Mouse (Mus musculus) midbrain, embryonic 11.5 days (tissue): ENCODE data around the gene Serinc3. TPM values are rescaled to one million over a fixed set of nuclear protein-coding genes. Genes with fewer than 3 reads are reported as not detected.
A peak's percentile ranks its signal among the peaks of the same experiment; 100 is the strongest.

Experiments
- ATAC-seq: fragments of 200-750 bp; cut with Nextera tagmentation; 2 replicates; pipeline ENCODE4 v1.8.0; 2017; ENCODE audit warnings: moderate TSS enrichment, moderate library complexity; ENCODE audit not compliant: low FRiP score
- DNase-seq: peaks from one replicate; pipeline ENCODE4 v3.0.0; 2015; ENCODE audit warnings: low spot score; ENCODE audit errors: missing footprints
- H3K27ac ChIP-seq: fragments of 300-500 bp; sonication (generic); 2 replicates; pipeline ENCODE4 v1.5.1; 2014; ENCODE audit warnings: low read depth, low read length
- H3K27me3 ChIP-seq: fragments of 300-500 bp; sonication (generic); 2 replicates; pipeline ENCODE4 v1.6.1; 2014; ENCODE audit warnings: mild to moderate bottlenecking, low read length, moderate library complexity, mixed read lengths; ENCODE audit not compliant: control insufficient read depth, insufficient read depth
- H3K36me3 ChIP-seq: fragments of 300-500 bp; sonication (generic); 2 replicates; pipeline ENCODE4 v1.6.1; 2014; ENCODE audit warnings: mild to moderate bottlenecking, low read length, moderate library complexity, mixed read lengths; ENCODE audit not compliant: control insufficient read depth, insufficient read depth
- H3K4me1 ChIP-seq: fragments of 300-500 bp; sonication (generic); 2 replicates; pipeline ENCODE4 v1.6.1; 2014; ENCODE audit warnings: low read length; ENCODE audit not compliant: control insufficient read depth, insufficient read depth
- H3K4me2 ChIP-seq: fragments of 300-500 bp; sonication (generic); 2 replicates; pipeline ENCODE4 v1.6.1; 2014; ENCODE audit warnings: mild to moderate bottlenecking, moderate library complexity
- H3K4me3 ChIP-seq: fragments of 300-500 bp; sonication (generic); 2 replicates; pipeline ENCODE4 v1.5.1; 2014; ENCODE audit warnings: low read depth, low read length
- H3K9ac ChIP-seq: fragments of 300-500 bp; sonication (generic); 2 replicates; pipeline ENCODE4 v1.6.1; 2014; ENCODE audit warnings: low read length
- H3K9me3 ChIP-seq: fragments of 300-500 bp; sonication (generic); 2 replicates; pipeline ENCODE4 v1.6.1; 2016; ENCODE audit warnings: low read length; ENCODE audit not compliant: control insufficient read depth
- WGBS: fragments of 180-500 bp; shearing (Covaris S2); extraction: QIAGEN DNeasy Blood & Tissue Kit; methylation state at CpG from one replicate; pipeline ENCODE4 v1.1.7; 2014; 5-methylcytosine and 5-hydroxymethylcytosine counted together
- polyA plus RNA-seq: library from polyadenylated mRNA; unstranded; fragments of >200 nt; fragmentation: Nextera tagmentation; extraction: Ambion mirVana; gene quantifications from 2 replicates; pipeline ENCODE4 v1.2.1, GENCODE M21; 2014

The Serinc3 gene
- polyA plus RNA-seq, 1 experiment from 2014 or later, result 35.0 TPM

DNA sequence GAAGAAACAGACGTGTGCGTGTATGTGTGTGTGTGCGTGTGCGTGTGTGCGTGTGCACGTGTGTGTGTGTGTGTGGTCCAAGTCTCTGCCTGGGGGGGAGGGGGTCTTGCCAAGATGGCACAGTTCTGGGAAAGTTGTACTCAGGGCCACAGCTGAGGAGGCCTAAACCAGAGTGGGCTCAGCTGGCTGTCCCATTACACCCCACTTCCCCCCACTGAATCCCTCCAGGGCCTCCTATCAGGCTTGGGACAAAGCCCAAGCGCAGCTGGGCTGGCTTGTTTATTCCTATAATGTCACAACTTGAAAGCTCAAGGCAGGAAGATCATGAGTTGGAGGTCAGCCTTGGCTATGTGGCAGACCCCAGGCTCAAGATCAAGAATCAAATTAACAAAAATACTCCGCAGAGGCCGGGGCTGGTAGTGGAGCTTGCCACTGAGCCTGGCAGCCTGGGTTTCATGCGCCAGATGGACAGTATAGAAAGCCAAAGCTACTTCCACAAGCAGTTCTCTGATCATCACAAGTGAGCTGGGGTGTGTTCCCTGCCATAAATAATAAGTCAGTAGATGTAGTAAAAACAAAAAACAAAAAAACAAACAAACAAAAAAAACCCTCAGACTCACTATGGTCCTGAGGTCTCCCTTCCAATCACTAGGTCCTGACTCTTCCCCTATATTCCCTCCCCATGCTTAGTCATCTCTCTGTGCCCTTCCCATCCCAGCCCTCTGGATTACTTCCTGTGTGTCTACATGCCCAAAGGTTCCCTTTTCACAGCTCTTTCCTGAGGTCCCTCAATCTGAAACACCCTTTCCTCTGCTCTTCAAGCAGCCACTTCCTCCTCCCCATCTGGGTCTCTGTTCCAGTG lies 61.5 kb downstream of the Serinc3 start:
- no peak overlapping the region for H3K4me2 ChIP-seq
- no peak overlapping the region for H3K9ac ChIP-seq
- no peaks in the 10 kb centered on the region for H3K36me3 ChIP-seq
- no peaks in the 10 kb centered on the region for H3K27me3 ChIP-seq
- H3K9me3 ChIP-seq, result no peaks in the 10 kb centered on the region
- H3K4me1 ChIP-seq, result no peaks in the 10 kb centered on the region
- no peak overlapping the region for H3K27ac ChIP-seq
- no peak overlapping the region for H3K4me3 ChIP-seq
- peak; percentile 62 for DNase-seq
- ATAC-seq, result no peak
- 92% methylated on average over 10 of the region's 10 CpGs for WGBS

- WGBS, result 88% methylated on average over 13 of the region's 13 CpGs
- Histone ChIP-seq H3K4me1 (no peaks in the 10 kb centered on the region), H3K4me2 (no peak overlapping the region), H3K27me3 (no peaks in the 10 kb centered on the region), H3K4me3 (no peak overlapping the region), H3K36me3 (no peaks in the 10 kb centered on the region), H3K9ac (no peak overlapping the region), H3K9me3 (no peaks in the 10 kb centered on the region), H3K27ac (no peak overlapping the region)
- ATAC-seq, result no peak
- DNase-seq, result peak; percentile 12
These were observed 64.6 kb downstream of the Serinc3 start for GRCm38 (mm10) chr2:163580069-163580945.

- H3K4me3 ChIP-seq, result no peak overlapping the region
- ATAC-seq (no peak), DNase-seq (peak; percentile 37)
- H3K4me2 ChIP-seq, result no peak overlapping the region
- H3K4me1 ChIP-seq, result no peaks in the 10 kb centered on the region
- no peaks in the 10 kb centered on the region for H3K36me3 ChIP-seq
- H3K27ac ChIP-seq, result no peak overlapping the region
- H3K9ac ChIP-seq, result no peak overlapping the region
- H3K9me3 ChIP-seq, result no peaks in the 10 kb centered on the region
- 94% methylated on average over 2 of the region's 2 CpGs for WGBS
- H3K27me3 ChIP-seq, result no peaks in the 10 kb centered on the region
These were observed 66.9 kb downstream of the Serinc3 start for GRCm38 (mm10) chr2:163577986-163578385.

DNA sequence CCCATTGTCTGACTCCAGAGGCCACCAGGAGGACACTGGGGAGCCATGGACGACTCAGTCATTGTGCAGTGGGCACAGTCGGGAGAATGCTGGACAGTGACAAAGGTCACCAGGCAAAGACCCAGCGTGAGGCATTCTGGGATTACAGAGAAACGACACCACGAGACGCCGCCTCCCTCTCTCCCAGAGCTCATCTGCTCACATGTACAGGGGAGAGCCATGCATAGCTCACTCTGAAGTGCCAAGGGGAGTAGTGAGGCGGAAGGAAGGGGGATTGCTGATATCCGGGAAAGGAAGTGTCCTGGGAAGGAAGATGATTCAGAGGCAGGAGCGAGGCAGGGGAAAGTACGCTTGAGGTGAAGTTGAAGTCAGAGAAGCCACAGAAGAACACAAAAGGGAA lies 69.7 kb downstream of the Serinc3 start:
- Histone ChIP-seq H3K4me1 (no peaks in the 10 kb centered on the region), H3K4me3 (no peak overlapping the region), H3K4me2 (no peak overlapping the region), H3K27me3 (no peaks in the 10 kb centered on the region), H3K9ac (no peak overlapping the region), H3K9me3 (no peaks in the 10 kb centered on the region), H3K27ac (no peak overlapping the region), H3K36me3 (no peaks in the 10 kb centered on the region)
- DNase-seq, result no peak
- no peak for ATAC-seq
- WGBS, result 54% methylated on average over 11 of the region's 11 CpGs

GRCm38 (mm10) chr2:163574321-163574720 lies 70.6 kb downstream of the Serinc3 start:
- DNase-seq (no peak), ATAC-seq (no peak)
- H3K27me3 ChIP-seq, result no peaks in the 10 kb centered on the region
- no peak overlapping the region for H3K27ac ChIP-seq
- no peak overlapping the region for H3K4me2 ChIP-seq
- no peak overlapping the region for H3K9ac ChIP-seq
- no peak overlapping the region for H3K4me3 ChIP-seq
- 78% methylated on average over 3 of the region's 3 CpGs for WGBS
- no peaks in the 10 kb centered on the region for H3K9me3 ChIP-seq
- H3K4me1 ChIP-seq, result no peaks in the 10 kb centered on the region
- H3K36me3 ChIP-seq, result no peaks in the 10 kb centered on the region

Other genes with a start within 250 kb of the Serinc3 start
- 0.19 TPM in 2 replicates for gene Jph2, start 247.1 kb downstream of the Serinc3 start, polyA plus RNA-seq
- gene Oser1, start 220.4 kb downstream of the Serinc3 start, polyA plus RNA-seq, result 89.2 and 91.9 TPM in 2 replicates
- 42.8 and 42.9 TPM in 2 replicates for gene Gdap1l1, start 206.7 kb downstream of the Serinc3 start, polyA plus RNA-seq
- gene Fitm2, start 172.5 kb downstream of the Serinc3 start, polyA plus RNA-seq, result 9.3 and 9.6 TPM in 2 replicates
- not detected in 2 replicates for gene R3hdml, start 152.8 kb downstream of the Serinc3 start, polyA plus RNA-seq
- gene Hnf4a, start 138.3 kb downstream of the Serinc3 start, polyA plus RNA-seq, result not detected in 2 replicates
- gene Ttpal, start 42.8 kb downstream of the Serinc3 start, polyA plus RNA-seq, result 39.9 and 44.5 TPM in 2 replicates
- 153 and 162 TPM in 2 replicates for gene Pkig, start 13.3 kb upstream of the Serinc3 start, polyA plus RNA-seq
- 5.6 and 6.1 TPM in 2 replicates for gene Ada, start 105.1 kb upstream of the Serinc3 start, polyA plus RNA-seq
- gene Ccn5, start 175.7 kb upstream of the Serinc3 start, polyA plus RNA-seq, result 0.40 and 0.54 TPM in 2 replicates
- gene Kcnk15, start 208.5 kb upstream of the Serinc3 start, polyA plus RNA-seq, result not detected in 2 replicates